Mouse (Mus musculus) thymus, adult 2 months (tissue): ENCODE results near the gene 4921539E11Rik.

Experiments
- CTCF ChIP-seq: fragments of 200-500 bp; IDR thresholded peaks from 2 replicates; pipeline ENCODE4 v1.5.1; 2012; ENCODE audit warnings: mild to moderate bottlenecking, control low read depth, low read length, moderate library complexity, borderline replicate concordance; ENCODE audit not compliant: control insufficient read depth, poor library complexity, insufficient read depth; ENCODE audit errors: extremely low read depth
- POLR2A ChIP-seq: fragments of 200-500 bp; IDR thresholded peaks from 2 replicates; pipeline ENCODE4 v1.6.1; 2012; ENCODE audit warnings: mild to moderate bottlenecking, low read length, control low read depth, moderate library complexity; ENCODE audit not compliant: control insufficient read depth, poor library complexity, insufficient read depth; ENCODE audit errors: extremely low read depth

GRCm38 (mm10) chr4:103253846-103254245 lies 36.8 kb downstream of the 4921539E11Rik start:
- TF ChIP-seq CTCF (no peak), POLR2A (no peak)
